Mouse (Mus musculus): Measurements from ENCODE around the gene Trpm3. TPM values are rescaled to one million over a fixed set of nuclear protein-coding genes. Genes with fewer than 3 reads are reported as not detected.
A peak's percentile ranks its signal among the peaks of the same experiment; 100 is the strongest.

Trpm3 gene
- polyA plus RNA-seq, 1 experiment from 2014 or later, result 0.51 TPM

- Histone ChIP-seq H3K9ac (replicated peaks; ENCODE audit: low read depth) (no peak overlapping the region), H3K4me2 (replicated peaks; ENCODE audit: low read depth, low read length) (no peak overlapping the region), H3K27me3 (replicated peaks; ENCODE audit: insufficient read depth, low read length) (no peaks in the 10 kb centered on the region), H3K27ac (ENCODE audit: low read length) (no peak overlapping the region), H3K36me3 (ENCODE audit: insufficient read depth, low read length) (no peaks in the 10 kb centered on the region), H3K9me3 (ENCODE audit: low read length) (no peaks in the 10 kb centered on the region), H3K4me3 (ENCODE audit: low read depth, low read length) (no peak overlapping the region), H3K4me1 (ENCODE audit: insufficient read depth, low read depth, low read length) (no peaks in the 10 kb centered on the region)
- no peak for TF ChIP-seq EP300 (IDR thresholded peaks at IDR 0.05)
- no peak for TF ChIP-seq CTCF (IDR thresholded peaks at IDR 0.05)
- ATAC-seq (no peak), DNase-seq (ENCODE audit: low spot score) (no peak)
- 78% methylated on average over 5 of the region's 5 CpGs for WGBS
Measured at GRCm38 (mm10) chr19:22994531-22994930, 855.7 kb downstream of the Trpm3 start.

GRCm38 (mm10) chr19:23000293-23000692, 861.4 kb downstream of the Trpm3 start:
- Histone ChIP-seq H3K27ac (ENCODE audit: low read length) (no peak overlapping the region), H3K4me3 (ENCODE audit: low read depth, low read length) (no peak overlapping the region), H3K27me3 (replicated peaks; ENCODE audit: insufficient read depth, low read length) (no peaks in the 10 kb centered on the region), H3K9ac (replicated peaks; ENCODE audit: low read depth) (no peak overlapping the region), H3K4me1 (ENCODE audit: insufficient read depth, low read depth, low read length) (no peaks in the 10 kb centered on the region), H3K9me3 (ENCODE audit: low read length) (no peaks in the 10 kb centered on the region), H3K4me2 (replicated peaks; ENCODE audit: low read depth, low read length) (no peak overlapping the region), H3K36me3 (ENCODE audit: insufficient read depth, low read length) (no peaks in the 10 kb centered on the region)
- WGBS, result 91% methylated on average over 1 of the region's 1 CpGs
- DNase-seq (ENCODE audit: low spot score), result no peak
- TF ChIP-seq EP300 (IDR thresholded peaks at IDR 0.05), result no peak
- no peak for TF ChIP-seq CTCF (IDR thresholded peaks at IDR 0.05)
- ATAC-seq, result no peak

GRCm38 (mm10) chr19:23003861-23004260, 865.0 kb downstream of the Trpm3 start:
- no peaks in the 10 kb centered on the region for H3K27me3 ChIP-seq (replicated peaks; ENCODE audit: insufficient read depth, low read length)
- TF ChIP-seq EP300 (IDR thresholded peaks at IDR 0.05) (no peak), CTCF (IDR thresholded peaks at IDR 0.05) (no peak)
- no peaks in the 10 kb centered on the region for H3K4me1 ChIP-seq (ENCODE audit: insufficient read depth, low read depth, low read length)

GRCm38 (mm10) chr19:23005851-23006250, 867.0 kb downstream of the Trpm3 start:
- no peak overlapping the region for H3K4me2 ChIP-seq (replicated peaks; ENCODE audit: low read depth, low read length)
- no peak overlapping the region for H3K9ac ChIP-seq (replicated peaks; ENCODE audit: low read depth)
- H3K27ac ChIP-seq (ENCODE audit: low read length), result no peak overlapping the region
- H3K4me3 ChIP-seq (ENCODE audit: low read depth, low read length), result no peak overlapping the region
- ATAC-seq, result no peak
- no peaks in the 10 kb centered on the region for H3K9me3 ChIP-seq (ENCODE audit: low read length)
- no peak for DNase-seq (ENCODE audit: low spot score)
- H3K27me3 ChIP-seq (replicated peaks; ENCODE audit: insufficient read depth, low read length), result no peaks in the 10 kb centered on the region
- TF ChIP-seq CTCF (IDR thresholded peaks at IDR 0.05) (no peak), EP300 (IDR thresholded peaks at IDR 0.05) (no peak)
- H3K4me1 ChIP-seq (ENCODE audit: insufficient read depth, low read depth, low read length), result no peaks in the 10 kb centered on the region
- no peaks in the 10 kb centered on the region for H3K36me3 ChIP-seq (ENCODE audit: insufficient read depth, low read length)
- WGBS, result 91% methylated on average over 7 of the region's 7 CpGs

More at GRCm38 (mm10) chr19:23003861-23004260, 865.0 kb downstream of the Trpm3 start:
- Histone ChIP-seq H3K27ac (ENCODE audit: low read length) (no peak overlapping the region), H3K4me2 (replicated peaks; ENCODE audit: low read depth, low read length) (no peak overlapping the region), H3K36me3 (ENCODE audit: insufficient read depth, low read length) (no peaks in the 10 kb centered on the region), H3K9ac (replicated peaks; ENCODE audit: low read depth) (no peak overlapping the region), H3K4me3 (ENCODE audit: low read depth, low read length) (no peak overlapping the region), H3K9me3 (ENCODE audit: low read length) (no peaks in the 10 kb centered on the region)
- WGBS, result 34% methylated on average over 8 of the region's 8 CpGs
- DNase-seq (ENCODE audit: low spot score) (no peak), ATAC-seq (no peak)

- WGBS, result 58% methylated on average over 11 of the region's 11 CpGs
- Histone ChIP-seq H3K9ac (replicated peaks; ENCODE audit: low read depth) (no peak overlapping the region), H3K36me3 (ENCODE audit: insufficient read depth, low read length) (no peaks in the 10 kb centered on the region), H3K4me2 (replicated peaks; ENCODE audit: low read depth, low read length) (no peak overlapping the region), H3K27ac (ENCODE audit: low read length) (no peak overlapping the region), H3K9me3 (ENCODE audit: low read length) (no peaks in the 10 kb centered on the region), H3K4me3 (ENCODE audit: low read depth, low read length) (no peak overlapping the region), H3K4me1 (ENCODE audit: insufficient read depth, low read depth, low read length) (no peaks in the 10 kb centered on the region), H3K27me3 (replicated peaks; ENCODE audit: insufficient read depth, low read length) (no peaks in the 10 kb centered on the region)
- TF ChIP-seq EP300 (IDR thresholded peaks at IDR 0.05) (no peak), CTCF (IDR thresholded peaks at IDR 0.05) (peak; percentile 77)
- ATAC-seq (no peak), DNase-seq (ENCODE audit: low spot score) (peak; percentile 56)
Measured at GRCm38 (mm10) chr19:23006517-23007273, 867.8 kb downstream of the Trpm3 start.

- 80% methylated on average over 1 of the region's 2 CpGs for WGBS
- Histone ChIP-seq H3K27me3 (replicated peaks; ENCODE audit: insufficient read depth, low read length) (no peaks in the 10 kb centered on the region), H3K4me2 (replicated peaks; ENCODE audit: low read depth, low read length) (no peak overlapping the region), H3K9me3 (ENCODE audit: low read length) (no peaks in the 10 kb centered on the region), H3K27ac (ENCODE audit: low read length) (no peak overlapping the region), H3K4me3 (ENCODE audit: low read depth, low read length) (no peak overlapping the region), H3K4me1 (ENCODE audit: insufficient read depth, low read depth, low read length) (no peaks in the 10 kb centered on the region), H3K36me3 (ENCODE audit: insufficient read depth, low read length) (no peaks in the 10 kb centered on the region), H3K9ac (replicated peaks; ENCODE audit: low read depth) (no peak overlapping the region)
- ATAC-seq (no peak), DNase-seq (ENCODE audit: low spot score) (no peak)
- no peak for TF ChIP-seq CTCF (IDR thresholded peaks at IDR 0.05)
- TF ChIP-seq EP300 (IDR thresholded peaks at IDR 0.05), result no peak
Measured at GRCm38 (mm10) chr19:23013695-23014094, 874.8 kb downstream of the Trpm3 start.

All from lung, postnatal 0 days (tissue).